Mouse (Mus musculus) lung, adult 2 months (tissue): ENCODE results near the gene Thsd4. TPM values are rescaled to one million over a fixed set of nuclear protein-coding genes. Genes with fewer than 3 reads are reported as not detected.

Source experiments
- DNase-seq: peaks from one replicate; pipeline ENCODE4 v3.0.0; 2022
- H3K4me1 ChIP-seq: fragments of 200-500 bp; 2 replicates; pipeline ENCODE4 v1.6.1; 2011; ENCODE audit warnings: low read length; ENCODE audit not compliant: control insufficient read depth, insufficient read depth
- H3K4me3 ChIP-seq: fragments of 200-500 bp; replicated peaks from 2 replicates; pipeline ENCODE3; 2011; ENCODE audit warnings: low read depth, mild to moderate bottlenecking, control low read depth, low read length; ENCODE audit errors: extremely low read depth
- CTCF ChIP-seq: fragments of 200-500 bp; IDR thresholded peaks from 2 replicates; pipeline ENCODE4 v1.5.1; 2011; ENCODE audit warnings: mild to moderate bottlenecking, low read length, control low read depth; ENCODE audit not compliant: insufficient read depth
- POLR2A ChIP-seq: fragments of 200-500 bp; IDR thresholded peaks from 2 replicates; pipeline ENCODE4 v1.6.1; 2011; ENCODE audit warnings: low read depth, mild to moderate bottlenecking, control low read depth, low read length, borderline replicate concordance; ENCODE audit errors: extremely low read depth
- WGBS: fragments of 180-500 bp; shearing (Covaris S2); methylation state at CpG from one replicate; pipeline ENCODE4 v1.1.7; 2018; 5-methylcytosine and 5-hydroxymethylcytosine counted together
- polyA plus RNA-seq: library from polyadenylated mRNA; depleted of rRNA; stranded (reverse); fragments of >200 nt; gene quantifications from 2 replicates; pipeline ENCODE4 v1.2.3, GENCODE M21; 2012

The Thsd4 gene
- polyA plus RNA-seq, 1 experiment: 27.2 TPM

DNA sequence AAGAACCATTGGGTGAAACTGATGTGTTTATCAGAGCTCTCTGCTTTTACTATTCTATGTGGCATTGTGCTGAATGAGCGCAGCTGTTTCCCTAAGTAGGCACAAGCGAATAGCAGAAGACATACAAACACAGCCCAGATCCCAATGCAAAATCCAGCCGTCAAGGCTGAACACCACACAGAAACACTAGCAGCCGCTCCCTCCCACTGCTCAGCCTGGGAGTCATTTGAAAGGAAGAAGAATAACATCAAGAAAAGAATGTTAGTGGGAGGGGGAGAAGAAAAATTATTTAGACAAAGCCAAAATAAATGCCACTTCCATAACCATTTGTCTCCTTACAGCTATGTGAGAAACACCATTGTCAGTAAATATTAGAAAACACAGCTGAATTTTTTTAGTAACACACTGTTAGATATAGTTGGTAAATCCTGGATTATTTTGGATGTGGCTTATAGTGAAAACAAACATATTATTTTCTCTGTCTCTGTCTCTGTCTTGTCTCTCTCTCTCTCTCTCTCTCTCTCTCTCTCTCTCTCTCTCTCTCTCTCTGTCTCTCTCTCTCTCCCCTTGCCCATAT lies 148.6 kb downstream of the Thsd4 start:
- Histone ChIP-seq H3K4me3 (no peak overlapping the region), H3K4me1 (no peaks in the 10 kb centered on the region)
- no peak for TF ChIP-seq CTCF
- TF ChIP-seq POLR2A: no peak
- no peak for DNase-seq
- 48% methylated on average over 4 of the region's 4 CpGs for WGBS

DNA sequence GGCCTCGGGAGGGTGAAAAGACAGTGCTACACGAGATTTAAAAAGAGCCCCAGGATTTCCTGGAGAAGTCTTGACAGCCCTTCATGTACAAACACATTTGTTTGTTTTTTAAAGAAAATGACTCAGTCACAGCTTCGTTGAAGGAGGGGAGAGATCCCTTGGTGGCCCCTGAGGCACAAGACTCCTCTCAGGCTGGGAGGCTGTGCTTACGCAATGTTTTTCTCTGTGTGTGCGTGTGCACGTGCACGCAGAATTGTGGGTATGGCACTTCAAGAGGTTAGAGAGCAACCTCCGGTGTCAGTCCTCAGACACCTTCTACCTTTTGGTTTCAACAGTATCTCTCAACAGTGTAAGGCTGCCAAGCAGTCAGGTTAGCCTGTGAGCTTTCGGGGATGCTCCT lies 153.3 kb downstream of the Thsd4 start:
- WGBS: 42% methylated on average over 9 of the region's 9 CpGs
- peak; percentile 17 for DNase-seq
- Histone ChIP-seq H3K4me3 (no peak overlapping the region), H3K4me1 (no peaks in the 10 kb centered on the region; the same call in 1 of the 2 replicates)
- TF ChIP-seq POLR2A (no peak), CTCF (no peak)

DNA sequence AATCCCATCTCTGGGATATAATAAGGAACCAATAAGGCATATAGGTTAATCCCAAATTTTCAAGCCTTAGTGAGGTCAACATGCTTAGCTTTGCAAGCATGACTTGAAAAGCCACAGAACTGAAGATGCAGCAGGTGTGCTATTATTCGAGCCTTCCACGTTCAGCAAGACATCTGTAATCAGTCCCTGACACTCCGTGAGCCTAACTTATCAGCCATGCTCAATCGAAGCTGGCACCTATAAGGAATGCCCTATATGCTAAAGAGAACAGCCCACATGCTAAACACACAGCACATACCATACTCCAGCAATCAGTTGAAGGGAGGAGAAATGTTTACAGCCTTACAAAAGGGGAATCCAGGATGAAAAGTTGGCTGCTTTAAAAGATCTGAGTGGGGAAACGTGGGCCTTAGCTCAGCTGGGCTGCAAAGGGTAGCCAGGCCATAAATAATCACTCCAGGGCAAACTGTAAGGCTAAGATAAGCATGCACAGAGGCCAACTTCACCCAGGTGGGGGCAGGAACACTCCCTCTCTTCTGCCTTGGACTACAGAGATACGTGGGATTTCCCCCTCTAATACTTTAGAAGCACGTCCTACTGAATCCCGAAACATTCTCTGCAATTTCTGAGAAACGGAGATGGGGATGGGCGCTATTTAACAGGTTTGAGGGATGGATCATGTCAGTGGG lies 154.1 kb downstream of the Thsd4 start:
- H3K4me1 ChIP-seq: no peaks in the 10 kb centered on the region; the same call in 1 of the 2 replicates
- 79% methylated on average over 10 of the region's 10 CpGs for WGBS
- DNase-seq: no peak
- no peak overlapping the region for H3K4me3 ChIP-seq
- TF ChIP-seq POLR2A (no peak), CTCF (no peak)

DNA sequence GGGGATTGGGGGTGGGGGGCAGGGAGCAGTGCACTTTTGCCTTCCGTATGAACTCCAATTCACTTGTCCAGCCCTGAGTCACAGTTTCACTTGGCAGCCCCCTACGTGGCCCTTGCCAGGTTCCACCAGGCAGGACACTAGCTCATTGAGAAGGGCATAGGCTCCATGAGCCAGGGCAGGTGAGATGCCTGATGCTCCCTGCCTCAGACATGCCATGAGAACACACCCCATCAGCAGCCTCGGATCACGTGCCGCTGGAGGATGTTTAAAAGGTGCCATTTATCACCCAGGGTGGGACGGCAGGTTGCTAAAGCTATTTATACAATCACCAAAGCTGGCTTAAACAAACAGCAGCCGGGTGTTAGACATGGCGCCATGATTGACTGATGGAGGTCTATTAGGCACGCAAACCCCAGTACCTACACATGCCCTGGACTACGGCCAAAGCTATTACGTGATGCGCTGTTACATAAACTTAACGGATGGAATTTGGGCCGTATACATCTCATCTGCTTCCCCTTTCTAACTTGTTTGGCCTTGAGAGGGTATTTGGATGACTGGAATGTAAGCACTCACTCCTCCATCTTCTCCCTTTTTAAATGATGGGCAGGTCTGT lies 157.6 kb downstream of the Thsd4 start:
- no peak for DNase-seq
- TF ChIP-seq CTCF (no peak), POLR2A (no peak)
- Histone ChIP-seq H3K4me3 (no peak overlapping the region), H3K4me1 (no peaks in the 10 kb centered on the region; the same call in 1 of the 2 replicates)
- 31% methylated on average over 14 of the region's 14 CpGs for WGBS

DNA sequence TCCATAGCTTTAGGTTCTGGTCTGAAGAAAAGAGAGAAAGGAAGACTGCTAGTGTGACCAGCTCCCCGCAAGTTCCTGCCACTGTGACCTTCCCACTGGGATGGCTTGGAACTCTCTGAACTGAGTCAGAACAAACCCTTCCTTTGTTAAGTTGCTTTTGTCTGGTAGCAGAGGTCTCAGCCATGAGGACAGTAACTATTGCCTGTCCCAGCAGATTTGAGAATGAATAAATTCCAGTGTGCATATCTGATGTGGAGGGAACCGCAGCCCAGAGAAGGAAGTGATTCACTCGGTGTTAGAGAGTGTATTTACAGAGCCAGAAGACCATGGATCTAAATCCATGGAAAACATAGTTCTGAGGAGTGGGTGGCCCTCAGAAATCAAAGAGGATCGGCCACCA lies 169.5 kb downstream of the Thsd4 start:
- no peak for TF ChIP-seq CTCF
- no peak for TF ChIP-seq POLR2A
- no peak for DNase-seq
- 65% methylated on average over 4 of the region's 4 CpGs for WGBS
- peaks cover 7% of the 10 kb centered on the region; the same call in 1 of the 2 replicates for H3K4me1 ChIP-seq
- no peak overlapping the region for H3K4me3 ChIP-seq

DNA sequence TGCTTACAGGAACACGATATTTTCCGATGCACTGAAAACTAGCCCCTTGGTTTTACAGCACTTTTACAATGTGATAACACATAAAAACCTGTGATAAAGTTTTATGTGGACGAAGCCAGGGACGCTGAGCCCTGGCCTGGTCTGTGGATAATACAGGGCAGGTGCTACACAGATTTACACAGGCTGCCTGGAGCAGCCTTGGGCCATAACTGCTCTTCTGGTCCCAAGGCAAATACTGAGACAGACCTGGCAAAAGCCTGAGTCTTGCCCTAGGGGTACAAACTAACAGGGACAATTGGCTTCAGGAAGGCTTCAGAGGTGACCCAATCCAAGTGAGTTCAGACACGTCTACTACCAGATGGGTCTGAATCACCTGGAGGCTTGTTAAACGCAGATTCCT lies 170.7 kb downstream of the Thsd4 start:
- peaks cover 8% of the 10 kb centered on the region; the same call in 1 of the 2 replicates for H3K4me1 ChIP-seq
- H3K4me3 ChIP-seq: no peak overlapping the region
- WGBS: 94% methylated on average over 6 of the region's 6 CpGs
- DNase-seq: no peak
- TF ChIP-seq POLR2A: no peak
- TF ChIP-seq CTCF: no peak

DNA sequence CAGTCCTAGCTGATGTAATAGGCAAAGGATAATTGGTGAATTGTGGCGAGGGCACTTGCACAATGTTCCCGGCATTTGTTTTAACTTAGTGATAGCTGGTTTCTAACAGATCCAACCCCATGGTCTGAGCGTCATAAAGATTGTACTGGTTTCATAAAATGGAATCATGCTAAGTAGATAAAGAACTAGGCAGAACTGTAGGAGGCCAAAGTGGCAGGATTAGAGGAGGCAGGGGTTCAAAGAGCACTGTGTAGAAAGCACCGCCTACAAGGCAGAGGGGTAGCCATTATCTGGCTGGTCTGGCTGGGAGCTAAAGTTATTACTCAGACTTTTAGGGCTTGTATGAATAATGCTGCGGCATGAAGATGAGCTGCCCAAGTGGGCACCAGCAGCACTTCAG lies 185.7 kb downstream of the Thsd4 start:
- Histone ChIP-seq H3K4me3 (no peak overlapping the region), H3K4me1 (no peaks in the 10 kb centered on the region; the same call in 1 of the 2 replicates)
- TF ChIP-seq CTCF (no peak), POLR2A (no peak)
- no peak for DNase-seq
- WGBS: 93% methylated on average over 5 of the region's 5 CpGs

DNA sequence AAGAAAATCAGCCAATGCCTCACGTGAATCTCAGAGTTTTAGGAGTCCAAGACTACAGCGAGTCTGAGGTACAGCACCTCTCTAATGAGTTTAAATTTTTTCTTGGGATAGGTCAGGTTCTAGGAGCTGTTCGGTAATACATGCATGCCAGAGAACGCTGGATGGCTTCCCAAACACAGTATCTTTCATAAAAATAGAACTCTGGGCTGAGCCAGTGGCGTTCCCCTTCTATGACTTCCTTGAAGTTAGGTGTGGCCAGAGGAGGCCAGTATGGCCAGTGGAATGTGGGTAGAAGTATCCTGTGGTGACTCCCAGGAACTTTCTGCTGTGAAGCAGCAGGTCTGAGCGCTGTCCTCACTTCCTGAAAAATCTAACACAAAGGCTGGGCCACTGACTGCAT lies 186.4 kb downstream of the Thsd4 start:
- TF ChIP-seq POLR2A: no peak
- no peak for TF ChIP-seq CTCF
- Histone ChIP-seq H3K4me1 (no peaks in the 10 kb centered on the region; the same call in 1 of the 2 replicates), H3K4me3 (no peak overlapping the region)
- DNase-seq: no peak
- WGBS: 58% methylated on average over 6 of the region's 6 CpGs

DNA sequence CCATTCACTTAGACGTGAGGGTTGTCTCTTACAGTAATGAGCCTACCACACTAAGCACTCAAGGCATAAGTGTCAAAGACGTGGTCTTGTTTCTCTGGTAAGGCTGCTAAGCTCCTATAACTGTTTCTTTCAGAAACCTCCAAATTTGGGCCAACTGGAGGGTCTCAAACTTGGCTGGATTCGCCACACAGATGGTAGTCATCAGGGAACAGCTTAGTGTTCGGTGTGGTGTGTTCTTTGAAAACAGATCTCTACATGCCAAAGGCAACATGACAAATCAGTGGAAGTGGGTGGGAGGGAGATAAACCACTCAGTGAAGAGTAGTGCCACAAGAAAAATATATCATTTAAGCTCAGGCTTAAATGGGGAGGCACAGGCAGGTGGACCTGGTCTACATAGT lies 191.9 kb downstream of the Thsd4 start:
- Histone ChIP-seq H3K4me1 (no peaks in the 10 kb centered on the region; the same call in 1 of the 2 replicates), H3K4me3 (no peak overlapping the region)
- no peak for DNase-seq
- 69% methylated on average over 4 of the region's 4 CpGs for WGBS
- TF ChIP-seq POLR2A: no peak
- no peak for TF ChIP-seq CTCF
